Mouse (Mus musculus): ENCODE measurements at regions not wholly inside any gene's neighbourhood (a gene's known extent, or its start where the extent isn't known, plus 50 kb on each side); places are given as distances from the start of the nearest gene placed in this dataset.
"Not testable (repeated sequence)": the region's sequence is repeated elsewhere in the genome, so short reads cannot be mapped to it uniquely, and the experiment has no call there.

- no peak for TF ChIP-seq CTCF (IDR thresholded peaks at IDR 0.05; ENCODE audit: low read depth, low read length)
- TF ChIP-seq TAL1 (conservative IDR thresholded peaks at IDR 0.05; ENCODE audit: low read depth, low read length) = no peak
- TF ChIP-seq GATA2 (IDR thresholded peaks at IDR 0.05; ENCODE audit: borderline replicate concordance, low read depth, low read length) = no peak
- TF ChIP-seq POLR2AphosphoS5 (IDR thresholded peaks at IDR 0.05; ENCODE audit: insufficient replicate concordance, low read depth, low read length) = no peak
- TF ChIP-seq GATA1 (IDR thresholded peaks at IDR 0.05; ENCODE audit: borderline replicate concordance, low read length) = no peak
- H3K4me3 ChIP-seq (ENCODE audit: low read depth, low read length) = no peak overlapping the region
- no peaks in the 10 kb centered on the region for H3K27me3 ChIP-seq (ENCODE audit: insufficient read depth, low read length)
- H3K4me1 ChIP-seq (ENCODE audit: insufficient read depth, low read depth, low read length) = no peaks in the 10 kb centered on the region
- H3K9me3 ChIP-seq (replicated peaks) = no peaks in the 10 kb centered on the region
- no peaks in the 10 kb centered on the region for H3K36me3 ChIP-seq (replicated peaks)
- ATAC-seq (ENCODE audit: extremely low read depth, insufficient number of reproducible peaks, low FRiP score, poor library complexity, severe bottlenecking) = no peak
- no peak for DNase-seq (ENCODE audit: low spot score)
These were observed 643.4 kb upstream of the Zfp386 start for GRCm38 (mm10) chr12:115404116-115404515.

GRCm38 (mm10) chr12:115404657-115405056, 642.9 kb upstream of the Zfp386 start:
- no peak overlapping the region for H3K4me3 ChIP-seq (ENCODE audit: low read depth, low read length)
- TF ChIP-seq TAL1 (conservative IDR thresholded peaks at IDR 0.05; ENCODE audit: low read depth, low read length) (no peak), CTCF (IDR thresholded peaks at IDR 0.05; ENCODE audit: low read depth, low read length) (no peak), POLR2AphosphoS5 (IDR thresholded peaks at IDR 0.05; ENCODE audit: insufficient replicate concordance, low read depth, low read length) (no peak), GATA1 (IDR thresholded peaks at IDR 0.05; ENCODE audit: borderline replicate concordance, low read length) (no peak), GATA2 (IDR thresholded peaks at IDR 0.05; ENCODE audit: borderline replicate concordance, low read depth, low read length) (no peak)

GRCm38 (mm10) chr12:115446247-115446646, 601.3 kb upstream of the Zfp386 start:
- not testable (repeated sequence) for H3K36me3 ChIP-seq (replicated peaks); H3K9me3 ChIP-seq (replicated peaks); DNase-seq (ENCODE audit: low spot score); H3K27me3 ChIP-seq (ENCODE audit: insufficient read depth, low read length); H3K4me3 ChIP-seq (ENCODE audit: low read depth, low read length); H3K4me1 ChIP-seq (ENCODE audit: insufficient read depth, low read depth, low read length)
- ATAC-seq (ENCODE audit: extremely low read depth, insufficient number of reproducible peaks, low FRiP score, poor library complexity, severe bottlenecking) = peak; percentile 18; the same call in 1 of the 2 replicates

More at GRCm38 (mm10) chr12:115404657-115405056, 642.9 kb upstream of the Zfp386 start:
- Histone ChIP-seq H3K27me3 (ENCODE audit: insufficient read depth, low read length) (no peaks in the 10 kb centered on the region), H3K9me3 (replicated peaks) (no peaks in the 10 kb centered on the region), H3K4me1 (ENCODE audit: insufficient read depth, low read depth, low read length) (no peaks in the 10 kb centered on the region), H3K36me3 (replicated peaks) (no peaks in the 10 kb centered on the region)
- ATAC-seq (ENCODE audit: extremely low read depth, insufficient number of reproducible peaks, low FRiP score, poor library complexity, severe bottlenecking) = no peak
- no peak for DNase-seq (ENCODE audit: low spot score)

DNA sequence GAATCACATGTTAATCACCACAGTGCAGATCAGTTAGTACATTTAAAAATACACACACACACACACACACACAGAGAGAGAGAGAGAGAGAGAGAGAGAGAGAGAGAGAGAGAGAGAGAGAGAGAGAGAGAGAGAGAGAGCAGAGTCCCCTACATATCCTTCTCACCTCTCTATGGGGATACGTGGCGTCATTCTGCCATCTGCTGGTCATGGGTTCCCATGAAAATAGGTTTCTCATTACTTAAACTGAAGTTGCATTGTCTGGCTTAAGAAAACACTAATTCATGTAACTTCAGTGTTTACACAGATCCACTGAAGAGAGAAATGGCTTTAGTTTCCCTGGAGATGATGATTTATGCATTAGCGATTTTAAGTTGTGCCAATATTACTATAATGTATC, 594.9 kb upstream of the Zfp386 start:
- not testable (repeated sequence) for H3K36me3 ChIP-seq (replicated peaks); H3K4me1 ChIP-seq (ENCODE audit: insufficient read depth, low read depth, low read length); H3K9me3 ChIP-seq (replicated peaks); H3K27me3 ChIP-seq (ENCODE audit: insufficient read depth, low read length); H3K4me3 ChIP-seq (ENCODE audit: low read depth, low read length); DNase-seq (ENCODE audit: low spot score); ATAC-seq (ENCODE audit: extremely low read depth, insufficient number of reproducible peaks, low FRiP score, poor library complexity, severe bottlenecking)

DNA sequence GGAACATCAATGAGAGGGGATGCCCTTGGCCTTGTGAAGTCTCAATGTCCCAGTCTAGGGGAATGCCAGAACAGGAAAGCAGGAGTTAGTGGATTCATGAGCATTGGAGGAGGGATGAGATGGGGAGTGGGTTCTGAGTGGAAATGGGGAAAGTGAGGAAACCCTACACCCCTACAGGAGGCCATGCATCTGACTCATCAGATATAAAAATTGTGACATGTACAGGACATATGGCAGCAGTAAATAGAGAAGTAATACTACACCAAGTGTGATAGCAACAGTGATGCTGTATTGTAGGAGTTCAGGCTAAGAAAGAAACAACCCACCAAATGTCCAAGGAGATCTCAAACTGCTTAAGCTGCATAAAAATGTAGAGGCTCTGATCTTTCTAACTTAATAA, 582.7 kb upstream of the Zfp386 start:
- not testable (repeated sequence) for H3K9me3 ChIP-seq (replicated peaks); H3K27me3 ChIP-seq (ENCODE audit: insufficient read depth, low read length); DNase-seq (ENCODE audit: low spot score); H3K4me1 ChIP-seq (ENCODE audit: insufficient read depth, low read depth, low read length); ATAC-seq (ENCODE audit: extremely low read depth, insufficient number of reproducible peaks, low FRiP score, poor library complexity, severe bottlenecking); H3K4me3 ChIP-seq (ENCODE audit: low read depth, low read length); H3K36me3 ChIP-seq (replicated peaks)

GRCm38 (mm10) chr12:115468015-115468414, 579.5 kb upstream of the Zfp386 start:
- not testable (repeated sequence) for H3K9me3 ChIP-seq (replicated peaks); H3K4me3 ChIP-seq (ENCODE audit: low read depth, low read length); H3K27me3 ChIP-seq (ENCODE audit: insufficient read depth, low read length); H3K4me1 ChIP-seq (ENCODE audit: insufficient read depth, low read depth, low read length); ATAC-seq (ENCODE audit: extremely low read depth, insufficient number of reproducible peaks, low FRiP score, poor library complexity, severe bottlenecking); DNase-seq (ENCODE audit: low spot score); H3K36me3 ChIP-seq (replicated peaks)

DNA sequence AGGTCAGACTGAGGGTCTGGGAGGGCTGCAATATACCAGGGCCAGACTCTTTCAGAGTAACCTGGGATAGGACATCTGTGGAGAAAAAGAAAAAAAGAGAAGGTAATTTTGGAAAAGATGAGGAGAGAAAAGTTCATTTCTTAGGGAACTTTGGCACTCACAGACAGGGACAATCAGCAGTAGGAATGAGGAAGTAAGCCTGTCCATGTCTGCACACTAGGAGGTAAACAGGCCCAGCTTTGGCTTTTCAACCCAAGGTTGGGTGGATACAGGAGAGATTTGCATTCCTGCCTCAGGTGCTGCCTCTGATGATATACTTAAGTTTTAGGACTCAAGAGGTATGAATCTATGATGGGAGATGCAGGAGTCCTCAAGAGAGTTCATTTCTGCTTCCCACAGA, 579.0 kb upstream of the Zfp386 start:
- not testable (repeated sequence) for DNase-seq (ENCODE audit: low spot score); H3K9me3 ChIP-seq (replicated peaks); ATAC-seq (ENCODE audit: extremely low read depth, insufficient number of reproducible peaks, low FRiP score, poor library complexity, severe bottlenecking); H3K36me3 ChIP-seq (replicated peaks); H3K27me3 ChIP-seq (ENCODE audit: insufficient read depth, low read length); H3K4me1 ChIP-seq (ENCODE audit: insufficient read depth, low read depth, low read length); H3K4me3 ChIP-seq (ENCODE audit: low read depth, low read length)

- H3K4me3 ChIP-seq (ENCODE audit: low read depth, low read length) = no peak overlapping the region
- DNase-seq (ENCODE audit: low spot score) (no peak), ATAC-seq (ENCODE audit: extremely low read depth, insufficient number of reproducible peaks, low FRiP score, poor library complexity, severe bottlenecking) (no peak)
- H3K36me3 ChIP-seq (replicated peaks) = no peaks in the 10 kb centered on the region
- no peaks in the 10 kb centered on the region for H3K4me1 ChIP-seq (ENCODE audit: insufficient read depth, low read depth, low read length)
- H3K9me3 ChIP-seq (replicated peaks) = peaks cover 4% of the 10 kb centered on the region; the same call in 1 of the 2 replicates
- no peak for TF ChIP-seq POLR2AphosphoS5 (IDR thresholded peaks at IDR 0.05; ENCODE audit: insufficient replicate concordance, low read depth, low read length)
- no peak for TF ChIP-seq TAL1 (conservative IDR thresholded peaks at IDR 0.05; ENCODE audit: low read depth, low read length)
- no peak for TF ChIP-seq GATA1 (IDR thresholded peaks at IDR 0.05; ENCODE audit: borderline replicate concordance, low read length)
- no peak for TF ChIP-seq GATA2 (IDR thresholded peaks at IDR 0.05; ENCODE audit: borderline replicate concordance, low read depth, low read length)
- TF ChIP-seq CTCF (IDR thresholded peaks at IDR 0.05; ENCODE audit: low read depth, low read length) = no peak
- no peaks in the 10 kb centered on the region for H3K27me3 ChIP-seq (ENCODE audit: insufficient read depth, low read length)
These were observed 548.7 kb upstream of the Zfp386 start for GRCm38 (mm10) chr12:115498865-115499264.

DNA sequence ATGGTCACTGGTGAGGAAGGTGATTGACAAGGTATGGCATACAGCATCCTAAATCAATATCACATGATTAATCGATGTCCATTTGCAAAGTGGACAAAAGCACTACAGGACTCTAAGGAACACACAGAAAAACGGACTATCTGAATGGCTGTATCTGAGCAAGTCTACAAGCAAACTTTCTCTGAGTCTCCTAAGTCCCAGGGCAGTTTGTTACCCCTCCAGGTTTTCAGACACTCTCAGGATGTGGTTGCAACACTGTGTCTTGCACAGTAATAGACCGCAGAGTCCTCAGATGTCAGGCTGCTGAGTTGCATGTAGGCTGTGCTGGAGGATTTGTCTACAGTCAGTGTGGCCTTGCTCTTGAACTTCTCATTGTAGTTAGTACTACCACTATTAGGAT, 540.2 kb upstream of the Zfp386 start:
- H3K36me3 ChIP-seq (replicated peaks); ATAC-seq (ENCODE audit: extremely low read depth, insufficient number of reproducible peaks, low FRiP score, poor library complexity, severe bottlenecking); H3K27me3 ChIP-seq (ENCODE audit: insufficient read depth, low read length); H3K4me1 ChIP-seq (ENCODE audit: insufficient read depth, low read depth, low read length); DNase-seq (ENCODE audit: low spot score); H3K9me3 ChIP-seq (replicated peaks); H3K4me3 ChIP-seq (ENCODE audit: low read depth, low read length): not testable (repeated sequence)

DNA sequence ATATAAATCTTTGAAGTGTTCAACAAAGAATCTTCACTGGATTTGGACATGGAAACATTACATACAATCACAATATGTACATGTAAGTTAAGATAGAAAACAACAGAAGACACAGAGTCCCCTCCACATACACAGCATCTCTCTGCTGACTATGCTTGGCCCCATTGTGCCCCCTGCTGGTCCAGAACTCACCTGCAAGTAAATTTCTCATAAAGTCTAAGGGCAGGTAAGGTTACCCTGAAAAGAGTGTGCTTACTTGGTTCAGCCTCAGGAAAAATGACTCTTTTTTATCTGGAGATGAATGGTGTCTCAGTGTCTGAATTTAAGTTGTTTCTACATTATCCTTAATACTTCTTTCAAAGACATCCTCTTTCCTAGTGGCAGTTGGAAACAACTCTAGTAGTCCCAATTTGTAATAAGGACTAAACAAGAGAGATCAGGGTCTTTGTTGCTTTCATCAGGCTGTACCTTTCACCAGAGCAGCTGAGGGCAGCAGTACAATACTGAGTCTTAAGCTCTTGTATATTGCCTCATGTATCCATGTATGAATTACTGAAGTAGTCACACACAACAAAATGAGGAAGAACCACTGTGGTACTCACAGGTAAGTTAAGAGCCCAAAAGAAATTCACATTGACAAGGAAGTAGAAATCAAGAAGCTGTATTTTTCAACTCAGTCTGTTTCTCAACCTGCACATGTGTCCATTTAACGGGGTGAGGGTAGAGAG, 538.7 kb upstream of the Zfp386 start:
- not testable (repeated sequence) for ATAC-seq (ENCODE audit: extremely low read depth, insufficient number of reproducible peaks, low FRiP score, poor library complexity, severe bottlenecking); H3K36me3 ChIP-seq (replicated peaks); H3K4me3 ChIP-seq (ENCODE audit: low read depth, low read length); H3K4me1 ChIP-seq (ENCODE audit: insufficient read depth, low read depth, low read length); H3K9me3 ChIP-seq (replicated peaks); H3K27me3 ChIP-seq (ENCODE audit: insufficient read depth, low read length); DNase-seq (ENCODE audit: low spot score)

Measured in G1E (cell line).